Mouse (Mus musculus): ENCODE data around the gene Csrp3. TPM values are rescaled to one million over a fixed set of nuclear protein-coding genes. Genes with fewer than 3 reads are reported as not detected.

Gene Csrp3
- polyA plus RNA-seq, 2 experiments: 0.07 to 0.30 TPM

DNA sequence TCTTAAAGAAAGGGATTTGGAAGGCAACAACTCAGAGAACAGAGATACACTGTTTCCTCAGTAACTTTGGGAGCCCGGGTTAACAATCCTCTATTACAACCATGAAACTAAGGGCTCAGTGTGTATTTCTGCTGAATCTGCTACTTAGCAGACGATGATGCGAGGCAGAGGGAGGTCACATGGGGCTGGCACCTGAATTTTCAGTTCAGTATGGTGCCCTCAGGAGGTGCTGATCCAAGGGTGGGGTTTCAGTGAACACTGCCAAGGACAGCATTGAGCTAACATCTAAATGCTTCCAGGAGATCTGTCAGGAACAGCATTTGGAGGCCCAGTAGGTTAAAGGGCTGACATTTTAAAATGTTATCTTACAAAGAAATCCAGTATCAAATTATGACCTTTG, 31.7 kb upstream of the Csrp3 start:
- H3K4me2 ChIP-seq (ENCODE audit: low read depth): peak overlapping the region; percentile 96
- H3K27ac ChIP-seq: peak overlapping the region; percentile 53
- peaks cover 12 to 13% of the 10 kb centered on the region in 2 experiments for H3K4me1 ChIP-seq (replicated peaks; ENCODE audit: control insufficient read depth in 2 of 2, insufficient read depth in 2 of 2, low read length in 1 of 2)
- H3K4me3 ChIP-seq (ENCODE audit: insufficient read depth in 1 of 2, low read depth in 2 of 2, low read length in 2 of 2): peak overlapping the region; percentile 83 to 99
- peaks cover 50% of the 10 kb centered on the region for H3K36me3 ChIP-seq (replicated peaks; ENCODE audit: control insufficient read depth, insufficient read depth, low read depth)
- 41% methylated on average over 3 of the region's 3 CpGs for WGBS (ENCODE audit: insufficient replicate concordance)
- no peaks in the 10 kb centered on the region for H3K9me3 ChIP-seq (ENCODE audit: control insufficient read depth, low read length)
- H3K9ac ChIP-seq (replicated peaks): peak overlapping the region; percentile 83
- ATAC-seq (ENCODE audit: insufficient read depth) (no peak), DNase-seq (ENCODE audit: low read depth in 3 of 3, low spot score in 3 of 3) (peak in 1 of 3 experiments; percentile 28)
- H3K27me3 ChIP-seq (ENCODE audit: control insufficient read depth, insufficient read depth, low read length): peaks cover 10% of the 10 kb centered on the region
- TF ChIP-seq EP300 (IDR thresholded peaks at IDR 0.05; ENCODE audit: low read depth): no peak
- peak; percentile 28; the same call in 1 of the 2 replicates for TF ChIP-seq CTCF (IDR thresholded peaks at IDR 0.05; ENCODE audit: low read depth)

DNA sequence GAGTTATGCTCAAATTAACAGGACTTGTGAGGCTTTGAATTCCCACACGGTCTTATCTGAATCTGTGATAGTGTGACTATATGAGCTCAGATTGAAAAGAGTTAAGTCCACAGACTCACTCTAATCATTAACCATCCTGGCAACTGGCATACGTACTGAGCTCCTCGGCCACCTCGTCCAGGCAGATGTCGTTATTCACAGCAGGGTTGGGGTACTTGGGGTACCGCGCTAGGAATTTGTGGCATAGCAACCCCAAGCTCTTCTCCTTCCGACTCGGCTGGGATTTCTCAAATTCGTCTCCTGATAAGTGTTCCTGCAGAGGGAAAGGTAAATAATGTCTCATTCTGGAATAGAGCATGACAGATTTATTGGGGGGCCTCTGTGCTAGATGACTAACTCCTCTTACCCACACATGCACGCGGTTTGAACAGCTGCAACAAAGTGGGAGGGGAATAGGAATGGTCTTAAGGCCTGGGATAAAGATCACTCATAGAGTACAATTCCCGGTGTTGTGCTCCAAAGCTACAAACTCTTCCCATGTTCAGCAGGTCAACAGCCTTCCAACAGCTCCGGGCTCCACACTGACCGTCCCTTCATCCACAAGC, 30.1 kb upstream of the Csrp3 start:
- H3K36me3 ChIP-seq (replicated peaks; ENCODE audit: control insufficient read depth, insufficient read depth, low read depth): peaks cover 67% of the 10 kb centered on the region
- H3K27ac ChIP-seq: no peak overlapping the region
- peaks cover 1% of the 10 kb centered on the region for H3K27me3 ChIP-seq (ENCODE audit: control insufficient read depth, insufficient read depth, low read length)
- 85% methylated on average over 15 of the region's 15 CpGs for WGBS (ENCODE audit: insufficient replicate concordance)
- H3K4me3 ChIP-seq (ENCODE audit: insufficient read depth in 1 of 2, low read depth in 2 of 2, low read length in 2 of 2): no peak overlapping the region; a peak in 1 of 4 replicates
- H3K9me3 ChIP-seq (ENCODE audit: control insufficient read depth, low read length): no peaks in the 10 kb centered on the region
- H3K9ac ChIP-seq (replicated peaks): no peak overlapping the region
- DNase-seq (ENCODE audit: low read depth in 3 of 3, low spot score in 3 of 3): no peak
- no peak for ATAC-seq (ENCODE audit: insufficient read depth)
- H3K4me1 ChIP-seq (replicated peaks; ENCODE audit: control insufficient read depth in 2 of 2, insufficient read depth in 2 of 2, low read length in 1 of 2): peaks cover 12 to 13% of the 10 kb centered on the region in 2 experiments
- TF ChIP-seq CTCF (IDR thresholded peaks at IDR 0.05; ENCODE audit: low read depth) (no peak), EP300 (IDR thresholded peaks at IDR 0.05; ENCODE audit: low read depth) (no peak)
- peak overlapping the region; percentile 96 for H3K4me2 ChIP-seq (ENCODE audit: low read depth)

DNA sequence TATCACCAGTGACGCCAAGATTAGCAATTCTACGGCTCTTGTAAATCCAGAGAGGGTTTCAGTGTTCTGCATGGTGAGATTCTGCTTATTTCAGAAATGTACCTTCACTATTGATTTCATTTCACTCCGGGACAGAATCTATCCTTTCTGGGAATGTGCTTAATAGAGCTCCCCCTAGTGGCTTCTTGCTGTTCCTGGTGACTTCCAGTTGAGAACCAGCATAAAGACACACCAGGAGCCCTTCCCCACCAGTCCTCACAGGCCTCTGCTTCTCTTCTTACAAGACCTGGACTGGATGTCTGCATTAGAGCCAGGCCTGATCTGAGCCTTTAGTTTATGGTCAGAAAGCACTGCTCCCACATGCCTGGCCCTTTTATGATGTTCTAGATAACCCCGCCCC, 28.7 kb upstream of the Csrp3 start:
- Histone ChIP-seq H3K27ac (no peak overlapping the region), H3K27me3 (ENCODE audit: control insufficient read depth, insufficient read depth, low read length) (no peaks in the 10 kb centered on the region), H3K9me3 (ENCODE audit: control insufficient read depth, low read length) (no peaks in the 10 kb centered on the region), H3K36me3 (replicated peaks; ENCODE audit: control insufficient read depth, insufficient read depth, low read depth) (peaks cover 81% of the 10 kb centered on the region), H3K9ac (replicated peaks) (no peak overlapping the region), H3K4me1 (replicated peaks; ENCODE audit: control insufficient read depth in 2 of 2, insufficient read depth in 2 of 2, low read length in 1 of 2) (peaks cover 6% of the 10 kb centered on the region in 2 experiments), H3K4me2 (ENCODE audit: low read depth) (no peak overlapping the region), H3K4me3 (ENCODE audit: insufficient read depth in 1 of 2, low read depth in 2 of 2, low read length in 2 of 2) (no peak overlapping the region)
- DNase-seq (ENCODE audit: low read depth in 3 of 3, low spot score in 3 of 3) (peak in 1 of 3 experiments; percentile 51), ATAC-seq (ENCODE audit: insufficient read depth) (no peak)
- no peak for TF ChIP-seq EP300 (IDR thresholded peaks at IDR 0.05; ENCODE audit: low read depth)
- peak; percentile 79 for TF ChIP-seq CTCF (IDR thresholded peaks at IDR 0.05; ENCODE audit: low read depth)
- 70% methylated on average over 4 of the region's 4 CpGs for WGBS (ENCODE audit: insufficient replicate concordance)

DNA sequence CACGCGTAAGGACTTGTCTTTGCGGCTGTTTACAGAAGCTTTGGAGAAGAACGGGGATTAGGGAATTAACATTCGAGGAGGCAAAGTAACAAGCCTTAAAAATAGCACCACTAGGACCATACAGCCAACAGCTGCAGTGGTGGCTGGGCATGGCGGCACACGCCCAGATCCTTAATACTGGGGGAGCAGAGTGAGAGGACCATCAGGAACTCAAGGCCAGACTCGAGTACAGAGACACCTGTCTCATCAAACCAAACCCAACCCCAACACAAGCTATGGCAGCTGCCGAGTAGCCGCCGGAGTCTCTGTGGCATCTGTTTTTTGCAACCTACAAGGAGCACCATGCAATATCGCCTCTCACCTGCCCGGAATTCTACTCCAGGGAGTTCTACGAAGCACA, 27.3 kb upstream of the Csrp3 start:
- ATAC-seq (ENCODE audit: insufficient read depth) (no peak), DNase-seq (ENCODE audit: low read depth in 3 of 3, low spot score in 3 of 3) (no peak)
- H3K4me1 ChIP-seq (replicated peaks; ENCODE audit: control insufficient read depth in 2 of 2, insufficient read depth in 2 of 2, low read length in 1 of 2): peaks cover 6% of the 10 kb centered on the region in 2 experiments
- no peak overlapping the region for H3K4me3 ChIP-seq (ENCODE audit: insufficient read depth in 1 of 2, low read depth in 2 of 2, low read length in 2 of 2)
- H3K36me3 ChIP-seq (replicated peaks; ENCODE audit: control insufficient read depth, insufficient read depth, low read depth): peaks cover 95% of the 10 kb centered on the region
- 93% methylated on average over 14 of the region's 14 CpGs for WGBS (ENCODE audit: insufficient replicate concordance)
- no peak overlapping the region for H3K27ac ChIP-seq
- H3K9ac ChIP-seq (replicated peaks): no peak overlapping the region
- TF ChIP-seq CTCF (IDR thresholded peaks at IDR 0.05; ENCODE audit: low read depth): no peak
- H3K4me2 ChIP-seq (ENCODE audit: low read depth): no peak overlapping the region
- no peaks in the 10 kb centered on the region for H3K9me3 ChIP-seq (ENCODE audit: control insufficient read depth, low read length)
- no peaks in the 10 kb centered on the region for H3K27me3 ChIP-seq (ENCODE audit: control insufficient read depth, insufficient read depth, low read length)

DNA sequence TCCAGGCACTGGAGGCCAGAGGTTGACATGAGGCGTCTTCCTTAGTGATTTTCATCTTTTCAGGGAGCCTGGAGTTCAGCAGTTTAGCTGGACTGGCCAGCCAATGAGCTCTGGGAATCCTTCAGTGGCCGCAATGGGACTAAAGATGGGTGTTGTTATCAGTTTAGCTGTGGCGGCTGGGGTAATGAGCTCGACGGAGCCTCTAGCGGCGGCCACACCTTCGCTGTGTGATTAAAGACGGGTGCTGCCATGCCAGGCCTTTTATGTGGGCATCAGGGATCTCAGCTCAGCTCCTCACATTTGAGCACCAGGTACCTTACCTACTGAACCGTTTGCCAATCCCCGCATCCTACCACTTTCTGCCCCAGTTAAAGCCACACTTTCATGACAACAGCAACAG, 23.5 kb upstream of the Csrp3 start:
- no peak overlapping the region for H3K9ac ChIP-seq (replicated peaks)
- no peak for TF ChIP-seq CTCF (IDR thresholded peaks at IDR 0.05; ENCODE audit: low read depth)
- TF ChIP-seq EP300 (IDR thresholded peaks at IDR 0.05; ENCODE audit: low read depth): no peak
- DNase-seq (ENCODE audit: low read depth in 3 of 3, low spot score in 3 of 3) (no peak), ATAC-seq (ENCODE audit: insufficient read depth) (no peak)
- H3K27me3 ChIP-seq (ENCODE audit: control insufficient read depth, insufficient read depth, low read length): no peaks in the 10 kb centered on the region
- no peak overlapping the region for H3K27ac ChIP-seq
- no peaks in the 10 kb centered on the region for H3K4me1 ChIP-seq (replicated peaks; ENCODE audit: control insufficient read depth in 2 of 2, insufficient read depth in 2 of 2, low read length in 1 of 2)
- no peaks in the 10 kb centered on the region for H3K9me3 ChIP-seq (ENCODE audit: control insufficient read depth, low read length)
- WGBS (ENCODE audit: insufficient replicate concordance): 81% methylated on average over 11 of the region's 11 CpGs
- H3K36me3 ChIP-seq (replicated peaks; ENCODE audit: control insufficient read depth, insufficient read depth, low read depth): peaks cover 99% of the 10 kb centered on the region
- H3K4me3 ChIP-seq (ENCODE audit: insufficient read depth in 1 of 2, low read depth in 2 of 2, low read length in 2 of 2): no peak overlapping the region
- no peak overlapping the region for H3K4me2 ChIP-seq (ENCODE audit: low read depth)

Data from liver, embryonic 14.5 days (tissue).